Mouse (Mus musculus) large intestine, adult 2 months (tissue): ENCODE data around the gene Armc3. TPM values are rescaled to one million over a fixed set of nuclear protein-coding genes. Genes with fewer than 3 reads are reported as not detected.
"Not testable (repeated sequence)": the region's sequence is repeated elsewhere in the genome, so short reads cannot be mapped to it uniquely, and the experiment has no call there.

Experiments used
- DNase-seq: peaks from one replicate; pipeline ENCODE4 v3.0.0-alpha.2; 2012; ENCODE audit warnings: low read depth, low spot score
- WGBS: fragments of 180-500 bp; shearing (Covaris S2); methylation state at CpG from one replicate; pipeline ENCODE4 v1.1.7; 2018; 5-methylcytosine and 5-hydroxymethylcytosine counted together
- polyA plus RNA-seq: library from polyadenylated mRNA; depleted of rRNA; stranded (reverse); fragments of >200 nt; gene quantifications from 2 replicates; pipeline ENCODE4 v1.2.3, GENCODE M21; 2012

Armc3 gene
- polyA plus RNA-seq, 1 experiment: 0.06 TPM

GRCm38 (mm10) chr2:19269955-19270354, 70.9 kb downstream of the Armc3 start:
- WGBS: 51% methylated on average over 5 of the region's 5 CpGs
- no peak for DNase-seq

- DNase-seq: no peak
- 45% methylated on average over 9 of the region's 9 CpGs for WGBS
Observed at GRCm38 (mm10) chr2:19270709-19271120, 71.6 kb downstream of the Armc3 start.

GRCm38 (mm10) chr2:19274583-19274982, 75.5 kb downstream of the Armc3 start:
- DNase-seq: no peak
- WGBS: 61% methylated on average over 2 of the region's 2 CpGs

GRCm38 (mm10) chr2:19275602-19276539, 76.8 kb downstream of the Armc3 start:
- WGBS: 3% methylated on average over 25 of the region's 25 CpGs
- DNase-seq: no peak

GRCm38 (mm10) chr2:19280331-19280730, 81.2 kb downstream of the Armc3 start:
- WGBS: 81% methylated on average over 11 of the region's 11 CpGs
- no peak for DNase-seq

- DNase-seq: no peak
- 51% methylated on average over 3 of the region's 3 CpGs for WGBS
Observed at GRCm38 (mm10) chr2:19292366-19292765, 93.3 kb downstream of the Armc3 start.

GRCm38 (mm10) chr2:19300345-19301089, 101.4 kb downstream of the Armc3 start:
- no peak for DNase-seq
- WGBS: 31% methylated on average over 9 of the region's 9 CpGs

GRCm38 (mm10) chr2:19301251-19301650, 102.1 kb downstream of the Armc3 start:
- DNase-seq: no peak
- WGBS: 28% methylated on average over 6 of the region's 6 CpGs

GRCm38 (mm10) chr2:19303087-19303486, 104.0 kb downstream of the Armc3 start:
- DNase-seq: not testable (repeated sequence)
- WGBS: 80% methylated on average over 3 of the region's 3 CpGs

GRCm38 (mm10) chr2:19310498-19310897, 111.4 kb downstream of the Armc3 start:
- DNase-seq: no peak
- 82% methylated on average over 3 of the region's 3 CpGs for WGBS

- no peak for DNase-seq
- 62% methylated on average over 11 of the region's 11 CpGs for WGBS
Observed at GRCm38 (mm10) chr2:19316056-19316455, 117.0 kb downstream of the Armc3 start.

- 77% methylated on average over 4 of the region's 4 CpGs for WGBS
- no peak for DNase-seq
Observed at GRCm38 (mm10) chr2:19316691-19317090, 117.6 kb downstream of the Armc3 start.

GRCm38 (mm10) chr2:19317151-19317812, 118.2 kb downstream of the Armc3 start:
- 78% methylated on average over 2 of the region's 2 CpGs for WGBS
- not testable (repeated sequence) for DNase-seq

- WGBS: 85% methylated on average over 4 of the region's 4 CpGs
- DNase-seq: no peak
Observed at GRCm38 (mm10) chr2:19318499-19318898, 119.4 kb downstream of the Armc3 start.

GRCm38 (mm10) chr2:19319284-19319683, 120.2 kb downstream of the Armc3 start:
- WGBS: 77% methylated on average over 3 of the region's 3 CpGs
- no peak for DNase-seq

GRCm38 (mm10) chr2:19322448-19322847, 123.3 kb downstream of the Armc3 start:
- DNase-seq: no peak
- 81% methylated on average over 9 of the region's 9 CpGs for WGBS

GRCm38 (mm10) chr2:19326376-19326775, 127.3 kb downstream of the Armc3 start:
- DNase-seq: no peak
- 93% methylated on average over 1 of the region's 1 CpGs for WGBS

GRCm38 (mm10) chr2:19327811-19328210, 128.7 kb downstream of the Armc3 start:
- WGBS: 37% methylated on average over 4 of the region's 4 CpGs

GRCm38 (mm10) chr2:19343901-19344635, 145.0 kb downstream of the Armc3 start:
- WGBS: 22% methylated on average over 10 of the region's 10 CpGs
- no peak for DNase-seq

More at GRCm38 (mm10) chr2:19327811-19328210, 128.7 kb downstream of the Armc3 start:
- DNase-seq: no peak
